Mouse (Mus musculus): ENCODE results near the gene Olig1.

Gene Olig1

DNA sequence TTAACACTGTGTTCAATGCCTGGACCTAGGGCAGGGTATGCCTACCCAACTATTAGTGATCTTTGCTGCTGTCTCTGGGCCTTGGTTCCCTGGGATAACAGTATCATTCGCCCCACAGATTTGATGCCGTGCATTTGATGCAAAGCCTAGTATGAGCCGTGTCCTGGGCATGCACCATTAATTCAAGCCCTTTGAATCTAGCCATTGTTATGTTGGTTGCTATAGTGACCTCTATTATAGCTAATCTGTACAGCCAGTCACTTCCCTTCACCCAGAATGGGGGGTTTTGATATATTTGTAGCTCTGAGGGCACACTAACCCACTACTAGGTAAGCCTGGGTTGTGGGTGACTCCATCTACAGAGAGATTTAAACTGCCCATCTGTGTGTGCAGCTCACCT, 40.3 kb downstream of the Olig1 start:
- no peak for DNase-seq (ENCODE audit: low spot score in 2 of 2)

DNA sequence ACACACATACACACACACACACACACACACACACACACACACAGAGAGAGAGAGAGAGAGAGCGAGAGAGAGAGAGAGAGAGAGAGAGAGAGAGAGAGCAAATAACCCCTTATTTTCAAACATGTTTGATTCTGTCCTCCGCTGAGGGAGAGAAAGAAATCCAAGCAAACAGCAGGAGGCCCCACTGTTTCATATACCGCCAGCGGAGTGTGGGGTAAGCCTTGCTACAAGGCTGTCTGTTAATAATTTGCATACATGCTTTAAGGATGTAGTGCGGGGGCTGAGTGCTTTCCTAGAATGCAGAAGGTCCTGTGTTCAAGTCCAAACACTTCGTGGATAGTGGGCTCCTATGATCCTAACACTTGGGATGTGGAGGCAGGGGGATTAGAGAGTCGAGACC, 43.3 kb downstream of the Olig1 start:
- DNase-seq (ENCODE audit: low spot score in 2 of 2): no peak

DNA sequence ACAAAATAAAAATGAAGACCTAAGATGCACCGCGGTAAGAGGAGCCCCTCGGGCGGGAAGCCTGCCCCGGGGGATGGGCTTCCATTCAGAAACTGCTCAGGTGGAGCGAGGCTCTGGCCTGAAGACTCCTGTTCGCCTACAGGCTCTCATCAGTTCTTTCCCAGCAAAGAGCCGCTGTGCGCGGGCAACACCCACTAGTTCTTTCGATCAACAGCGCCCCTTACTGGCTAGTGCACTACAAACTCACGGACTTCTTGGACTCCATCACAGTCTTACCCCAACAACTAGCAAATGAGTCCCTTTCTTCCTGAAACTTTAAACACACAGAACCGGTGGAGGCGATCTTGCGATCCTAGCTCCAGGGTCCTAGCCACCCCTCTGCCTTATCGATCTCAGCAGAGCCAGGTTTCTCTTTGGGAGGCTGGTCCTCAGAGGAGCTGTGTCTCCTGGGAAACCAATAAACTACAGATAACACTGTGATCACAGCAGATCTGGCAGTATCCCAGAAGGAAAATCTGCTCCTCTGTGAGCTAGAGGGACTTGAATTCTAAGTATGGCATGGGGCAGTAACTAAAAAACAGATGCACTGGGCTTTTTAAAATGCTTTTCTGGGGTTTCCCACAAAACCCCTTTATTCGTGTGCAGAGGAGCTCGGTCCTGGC, 44.7 kb downstream of the Olig1 start:
- peak; percentile 50 to 76 for DNase-seq (ENCODE audit: low spot score in 2 of 2)

DNA sequence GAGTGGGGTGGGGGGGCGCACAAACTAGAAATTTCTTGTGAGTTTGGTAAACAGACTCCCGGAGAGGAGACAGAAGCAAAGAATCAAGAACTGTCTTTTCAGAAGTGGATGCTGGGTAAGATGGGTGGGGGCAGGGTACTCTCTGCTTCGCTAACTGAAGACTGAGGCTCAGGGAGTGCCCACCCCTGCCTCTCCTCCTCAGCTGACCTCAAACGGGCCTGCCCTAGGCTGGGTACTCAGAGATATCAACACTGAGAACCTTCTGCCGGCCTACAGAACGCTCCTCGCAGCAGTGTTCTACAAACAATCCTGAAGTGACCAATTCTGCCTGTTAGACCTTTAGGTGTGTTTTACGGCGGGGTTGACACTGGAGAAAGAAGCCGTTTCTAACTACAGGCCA, 50.6 kb downstream of the Olig1 start:
- DNase-seq (ENCODE audit: low spot score in 2 of 2): no peak

DNA sequence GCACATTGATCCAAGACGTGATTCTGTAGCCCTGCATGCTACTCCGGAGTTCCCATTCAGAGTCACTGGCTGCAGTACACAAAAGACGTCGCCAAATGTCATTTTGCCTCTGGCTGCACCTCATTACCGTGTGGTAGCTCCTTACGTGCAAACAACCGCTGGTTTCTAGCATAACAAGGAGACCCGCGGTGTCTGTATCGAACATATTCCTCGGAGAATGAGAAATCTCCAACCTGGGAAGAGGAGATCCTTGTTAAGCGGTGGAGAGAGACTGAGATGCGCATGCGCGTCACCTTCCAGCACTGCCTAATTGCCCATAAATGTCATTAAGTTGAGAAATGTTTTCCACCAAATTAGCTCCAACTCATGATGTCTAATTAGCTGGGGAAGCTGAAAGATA, 51.0 kb downstream of the Olig1 start:
- no peak for DNase-seq (ENCODE audit: low spot score in 2 of 2)

All from spleen, postnatal 4 days (tissue).